Mouse (Mus musculus) midbrain, embryonic 10.5 days (tissue): ENCODE results near the gene Ndst2. TPM values are rescaled to one million over a fixed set of nuclear protein-coding genes. Genes with fewer than 3 reads are reported as not detected.

ENCODE experiments used
- DNase-seq: peaks from one replicate; pipeline ENCODE4 v3.0.0-alpha.2; 2017; ENCODE audit warnings: low spot score
- H3K27ac ChIP-seq: fragments of 300-500 bp; sonication (generic); replicated peaks from 2 replicates; pipeline ENCODE4 v1.5.1; 2016; ENCODE audit warnings: mild to moderate bottlenecking
- H3K27me3 ChIP-seq: fragments of 300-500 bp; sonication (generic); 2 replicates; pipeline ENCODE4 v1.6.1; 2016; ENCODE audit warnings: low read depth, mild to moderate bottlenecking; ENCODE audit not compliant: poor library complexity, severe bottlenecking
- H3K36me3 ChIP-seq: fragments of 300-500 bp; sonication (generic); 2 replicates; pipeline ENCODE4 v1.6.1; 2016; ENCODE audit warnings: mild to moderate bottlenecking, moderate library complexity
- H3K4me1 ChIP-seq: fragments of 300-500 bp; sonication (generic); 2 replicates; pipeline ENCODE4 v1.6.1; 2016
- H3K4me3 ChIP-seq: fragments of 300-500 bp; sonication (generic); 2 replicates; pipeline ENCODE4 v1.5.1; 2016; ENCODE audit warnings: mild to moderate bottlenecking, moderate library complexity
- H3K9me3 ChIP-seq: fragments of 300-500 bp; sonication (generic); replicated peaks from 2 replicates; pipeline ENCODE4 v1.6.1; 2016; ENCODE audit warnings: mild to moderate bottlenecking
- WGBS: fragments of 180-500 bp; shearing (Covaris S2); methylation state at CpG from one replicate; pipeline ENCODE4 v1.1.7; 2016; 5-methylcytosine and 5-hydroxymethylcytosine counted together
- polyA plus RNA-seq: library from polyadenylated mRNA; unstranded; fragments of >200 nt; fragmentation: Nextera tagmentation; extraction: Ambion mirVana; gene quantifications from 2 replicates; pipeline ENCODE4 v1.2.1, GENCODE M21; 2016

Gene Ndst2
- polyA plus RNA-seq, 1 experiment from 2014 or later = 24.0 TPM

- Histone ChIP-seq H3K36me3 (peaks cover 74% of the 10 kb centered on the region), H3K4me1 (peaks cover 22% of the 10 kb centered on the region), H3K27ac (peak overlapping the region; percentile 98), H3K27me3 (no peaks in the 10 kb centered on the region), H3K4me3 (peak overlapping the region; percentile 91), H3K9me3 (no peaks in the 10 kb centered on the region)
- DNase-seq = no peak
- WGBS = 54% methylated on average over 12 of the region's 12 CpGs
These were observed 1.1 kb downstream of the Ndst2 start for GRCm38 (mm10) chr14:20733041-20733951.

- Histone ChIP-seq H3K4me3 (no peak overlapping the region), H3K36me3 (peaks cover 77% of the 10 kb centered on the region), H3K9me3 (no peaks in the 10 kb centered on the region), H3K27me3 (no peaks in the 10 kb centered on the region), H3K4me1 (peaks cover 22% of the 10 kb centered on the region), H3K27ac (no peak overlapping the region)
- DNase-seq = no peak
- 91% methylated on average over 9 of the region's 9 CpGs for WGBS
These were observed 3.3 kb downstream of the Ndst2 start for GRCm38 (mm10) chr14:20730853-20731602.

- WGBS = 92% methylated on average over 9 of the region's 9 CpGs
- H3K36me3 ChIP-seq = peaks cover 77% of the 10 kb centered on the region
These were observed 4.5 kb downstream of the Ndst2 start for GRCm38 (mm10) chr14:20729871-20730270.

GRCm38 (mm10) chr14:20725660-20726339, 8.6 kb downstream of the Ndst2 start:
- no peak overlapping the region for H3K4me3 ChIP-seq
- peaks cover 99% of the 10 kb centered on the region for H3K36me3 ChIP-seq
- no peaks in the 10 kb centered on the region for H3K9me3 ChIP-seq
- 85% methylated on average over 6 of the region's 6 CpGs for WGBS
- DNase-seq = no peak
- H3K27ac ChIP-seq = no peak overlapping the region
- no peaks in the 10 kb centered on the region for H3K4me1 ChIP-seq
- no peaks in the 10 kb centered on the region for H3K27me3 ChIP-seq

More at GRCm38 (mm10) chr14:20729871-20730270, 4.5 kb downstream of the Ndst2 start:
- DNase-seq = no peak
- Histone ChIP-seq H3K4me1 (peaks cover 16% of the 10 kb centered on the region), H3K9me3 (no peaks in the 10 kb centered on the region), H3K4me3 (no peak overlapping the region), H3K27ac (no peak overlapping the region), H3K27me3 (no peaks in the 10 kb centered on the region)

GRCm38 (mm10) chr14:20724043-20724442, 10.3 kb downstream of the Ndst2 start:
- Histone ChIP-seq H3K36me3 (peaks cover 98% of the 10 kb centered on the region), H3K4me3 (no peak overlapping the region), H3K27ac (no peak overlapping the region), H3K4me1 (no peaks in the 10 kb centered on the region), H3K9me3 (no peaks in the 10 kb centered on the region), H3K27me3 (no peaks in the 10 kb centered on the region)
- WGBS = 42% methylated on average over 5 of the region's 5 CpGs
- DNase-seq = peak; percentile 60

DNA sequence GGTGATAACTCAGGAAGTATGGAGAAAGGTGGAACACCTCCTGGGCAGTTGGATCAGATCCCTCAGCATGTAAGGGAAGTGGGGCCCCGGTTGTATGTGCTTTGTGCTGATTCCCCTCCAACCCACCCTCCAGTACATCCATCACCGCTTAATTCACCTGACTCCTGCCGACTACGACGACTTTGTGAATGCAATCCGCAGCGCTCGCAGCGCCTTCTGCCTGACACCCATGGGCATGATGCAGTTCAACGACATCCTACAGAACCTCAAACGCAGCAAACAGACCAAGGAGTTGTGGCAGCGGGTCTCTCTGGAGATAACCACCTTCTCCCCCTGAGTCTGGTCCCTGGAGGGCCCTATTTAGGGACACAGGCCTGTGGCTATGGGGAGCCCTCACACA, 11.4 kb downstream of the Ndst2 start:
- no peaks in the 10 kb centered on the region for H3K27me3 ChIP-seq
- H3K4me1 ChIP-seq = no peaks in the 10 kb centered on the region
- WGBS = 94% methylated on average over 12 of the region's 12 CpGs
- no peak for DNase-seq
- H3K36me3 ChIP-seq = peaks cover 98% of the 10 kb centered on the region
- no peaks in the 10 kb centered on the region for H3K9me3 ChIP-seq
- no peak overlapping the region for H3K4me3 ChIP-seq
- no peak overlapping the region for H3K27ac ChIP-seq

DNA sequence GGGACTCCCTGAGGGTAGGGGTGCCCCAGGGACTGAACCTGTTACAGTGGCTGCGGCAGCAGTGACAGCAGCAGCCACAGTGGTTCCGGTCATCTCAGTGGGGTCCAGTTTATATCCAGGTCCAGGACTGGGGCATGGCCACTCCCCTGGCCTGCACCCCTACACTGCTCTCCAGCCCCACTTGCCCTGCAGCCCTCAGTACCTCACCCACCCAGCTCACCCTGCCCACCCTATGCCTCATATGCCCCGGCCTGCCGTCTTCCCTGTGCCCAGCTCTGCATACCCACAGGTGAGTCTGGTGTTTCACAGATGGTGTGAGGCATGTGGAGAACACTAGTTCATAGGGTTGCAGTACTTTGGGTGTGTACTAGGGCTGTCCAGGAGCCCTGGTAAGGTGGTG, 13.0 kb downstream of the Ndst2 start:
- 95% methylated on average over 4 of the region's 4 CpGs for WGBS
- Histone ChIP-seq H3K4me3 (no peak overlapping the region), H3K9me3 (no peaks in the 10 kb centered on the region), H3K36me3 (peaks cover 99% of the 10 kb centered on the region), H3K27ac (no peak overlapping the region), H3K27me3 (no peaks in the 10 kb centered on the region), H3K4me1 (no peaks in the 10 kb centered on the region)
- DNase-seq = no peak

GRCm38 (mm10) chr14:20719767-20720166, 14.6 kb downstream of the Ndst2 start:
- Histone ChIP-seq H3K27ac (no peak overlapping the region), H3K36me3 (peaks cover 99% of the 10 kb centered on the region), H3K9me3 (no peaks in the 10 kb centered on the region), H3K27me3 (no peaks in the 10 kb centered on the region), H3K4me1 (no peaks in the 10 kb centered on the region), H3K4me3 (no peak overlapping the region)
- DNase-seq = no peak
- WGBS = 94% methylated on average over 12 of the region's 12 CpGs

DNA sequence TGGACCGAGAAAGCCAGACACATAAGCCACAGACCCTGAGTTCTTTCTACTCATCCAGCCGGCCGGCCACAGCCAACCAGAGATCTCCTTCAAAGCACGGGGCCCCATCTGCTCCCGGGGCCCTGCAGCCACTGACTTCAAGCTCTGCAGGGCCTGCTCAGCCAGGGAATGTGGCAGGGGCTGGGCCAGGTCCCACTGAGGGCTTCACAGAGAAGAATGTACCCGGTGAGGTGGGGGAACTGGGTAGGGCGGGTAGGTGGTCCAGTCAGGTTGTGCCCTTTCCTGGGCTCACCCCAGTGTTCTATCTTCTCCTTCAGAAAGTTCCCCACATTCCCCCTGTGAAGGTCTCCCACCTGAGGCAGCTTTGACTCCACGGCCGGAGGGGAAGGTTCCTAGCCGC, 15.9 kb downstream of the Ndst2 start:
- Histone ChIP-seq H3K36me3 (peaks cover 99% of the 10 kb centered on the region), H3K9me3 (no peaks in the 10 kb centered on the region), H3K4me3 (no peak overlapping the region), H3K27ac (no peak overlapping the region), H3K4me1 (no peaks in the 10 kb centered on the region), H3K27me3 (no peaks in the 10 kb centered on the region)
- 94% methylated on average over 10 of the region's 10 CpGs for WGBS
- no peak for DNase-seq

- no peaks in the 10 kb centered on the region for H3K9me3 ChIP-seq
- H3K4me1 ChIP-seq = peaks cover 9% of the 10 kb centered on the region
- 84% methylated on average over 11 of the region's 11 CpGs for WGBS
- no peak overlapping the region for H3K27ac ChIP-seq
- H3K4me3 ChIP-seq = no peak overlapping the region
- peaks cover 93% of the 10 kb centered on the region for H3K36me3 ChIP-seq
- no peak for DNase-seq
- no peaks in the 10 kb centered on the region for H3K27me3 ChIP-seq
These were observed 20.5 kb downstream of the Ndst2 start for GRCm38 (mm10) chr14:20713832-20714231.

DNA sequence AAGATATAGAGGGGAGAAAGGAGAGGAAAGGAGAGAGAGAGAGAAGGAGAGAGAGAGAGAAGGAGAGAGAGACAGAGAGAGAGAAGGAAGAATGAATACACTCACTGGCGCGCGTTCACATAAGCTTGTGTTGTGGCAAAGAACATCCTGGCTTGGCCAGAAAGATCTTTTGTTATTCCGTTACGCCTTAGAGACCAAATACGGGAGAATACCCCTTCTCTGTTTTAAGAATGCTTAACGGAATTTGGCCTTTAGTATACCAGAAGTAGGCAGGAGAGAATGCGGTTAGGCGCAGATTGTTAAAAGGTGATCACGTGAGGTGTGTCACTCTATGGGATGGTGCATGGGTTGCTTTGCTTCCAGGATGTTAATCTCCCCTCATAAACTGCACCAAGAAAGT, 26.1 kb downstream of the Ndst2 start:
- peaks cover 36% of the 10 kb centered on the region for H3K4me1 ChIP-seq
- H3K27me3 ChIP-seq = no peaks in the 10 kb centered on the region
- H3K27ac ChIP-seq = peak overlapping the region; percentile 95
- no peaks in the 10 kb centered on the region for H3K9me3 ChIP-seq
- H3K4me3 ChIP-seq = peak overlapping the region; percentile 99
- no peak for DNase-seq
- 12% methylated on average over 10 of the region's 10 CpGs for WGBS
- H3K36me3 ChIP-seq = peaks cover 55% of the 10 kb centered on the region
